Mouse (Mus musculus) cortical plate, adult 2 months (tissue): Measurements from ENCODE around the gene Yrdc. TPM values are rescaled to one million over a fixed set of nuclear protein-coding genes. Genes with fewer than 3 reads are reported as not detected.

Experiments used
- H3K27ac ChIP-seq: fragments of 200-500 bp; 2 replicates; pipeline ENCODE4 v1.5.1; 2012; ENCODE audit warnings: low read length, control low read depth, inconsistent platforms; ENCODE audit not compliant: insufficient read depth
- H3K4me1 ChIP-seq: fragments of 200-500 bp; 2 replicates; pipeline ENCODE4 v1.6.1; 2011; ENCODE audit warnings: low read length; ENCODE audit not compliant: control insufficient read depth, insufficient read depth
- H3K4me3 ChIP-seq: fragments of 200-500 bp; 2 replicates; pipeline ENCODE4 v1.5.1; 2011; ENCODE audit warnings: mild to moderate bottlenecking, low read length, control low read depth; ENCODE audit not compliant: insufficient read depth
- CTCF ChIP-seq: fragments of 200-500 bp; IDR thresholded peaks from 2 replicates; pipeline ENCODE4 v1.5.1; 2011; ENCODE audit warnings: mild to moderate bottlenecking, control low read depth, low read length; ENCODE audit not compliant: insufficient read depth; ENCODE audit errors: extremely low read depth
- POLR2A ChIP-seq: fragments of 200-500 bp; IDR thresholded peaks from 2 replicates; pipeline ENCODE4 v1.6.1; 2011; ENCODE audit warnings: mild to moderate bottlenecking, low read length, control low read depth; ENCODE audit not compliant: insufficient read depth; ENCODE audit errors: extremely low read depth
- polyA plus RNA-seq: library from polyadenylated mRNA; depleted of rRNA; stranded (reverse); fragments of >200 nt; gene quantifications from 2 replicates; pipeline ENCODE4 v1.2.3, GENCODE M21; 2012; rRNA removed

The Yrdc gene
- polyA plus RNA-seq, 1 experiment: 42.0 TPM

DNA sequence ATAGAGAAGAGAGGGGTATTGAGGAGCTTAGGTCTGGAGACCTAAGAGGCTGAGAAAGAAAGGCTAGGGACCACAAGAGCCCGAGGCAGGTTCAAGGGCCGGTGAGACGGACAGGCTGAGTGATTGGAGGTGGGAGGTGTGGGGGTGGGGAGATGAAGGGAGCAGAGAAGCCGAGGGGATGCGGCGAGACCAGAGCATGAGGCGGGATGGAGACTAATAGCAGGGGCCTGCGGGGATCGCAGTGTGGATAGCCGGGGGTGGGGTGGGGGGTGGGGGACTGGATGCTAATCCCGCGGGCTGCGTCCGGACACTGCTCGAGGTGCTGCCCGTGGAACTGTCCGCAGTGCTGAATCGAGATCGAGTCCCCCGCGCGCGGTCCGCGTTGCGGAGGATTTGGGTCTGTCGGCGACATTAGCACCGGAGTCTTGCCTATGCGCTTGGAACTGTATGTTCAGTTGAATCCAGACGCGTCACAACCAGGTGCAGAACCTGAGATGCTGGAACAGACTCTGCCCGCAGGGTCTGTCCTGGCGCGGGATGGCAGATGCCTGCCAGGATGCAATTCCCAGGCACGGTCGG lies 31.8 kb downstream of the Yrdc start:
- TF ChIP-seq CTCF: no peak
- TF ChIP-seq POLR2A: no peak
- Histone ChIP-seq H3K4me1 (no peaks in the 10 kb centered on the region), H3K4me3 (peak overlapping the region; percentile 67), H3K27ac (no peak overlapping the region)

DNA sequence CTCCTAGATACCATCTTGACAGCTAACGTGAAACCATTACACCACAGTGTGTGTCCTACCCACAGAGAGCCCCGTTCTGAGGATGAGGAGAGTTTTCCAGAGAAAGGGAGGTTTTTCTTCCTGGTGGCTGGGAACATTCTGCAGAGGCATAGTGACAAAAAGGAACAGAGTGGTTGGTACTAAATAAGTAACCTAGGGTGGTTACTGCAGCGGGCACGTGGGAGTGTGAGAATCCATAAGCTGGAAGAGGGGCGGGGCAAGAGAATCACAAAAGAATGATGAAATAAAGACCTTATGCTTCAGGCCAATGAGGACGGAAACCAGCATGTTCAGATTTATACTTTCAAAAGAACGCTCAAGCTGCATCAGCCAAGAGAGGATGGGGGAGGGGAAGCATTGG lies 38.2 kb downstream of the Yrdc start:
- H3K4me1 ChIP-seq: peaks cover 8% of the 10 kb centered on the region
- no peak overlapping the region for H3K4me3 ChIP-seq
- no peak overlapping the region for H3K27ac ChIP-seq
- TF ChIP-seq POLR2A (no peak), CTCF (no peak)

DNA sequence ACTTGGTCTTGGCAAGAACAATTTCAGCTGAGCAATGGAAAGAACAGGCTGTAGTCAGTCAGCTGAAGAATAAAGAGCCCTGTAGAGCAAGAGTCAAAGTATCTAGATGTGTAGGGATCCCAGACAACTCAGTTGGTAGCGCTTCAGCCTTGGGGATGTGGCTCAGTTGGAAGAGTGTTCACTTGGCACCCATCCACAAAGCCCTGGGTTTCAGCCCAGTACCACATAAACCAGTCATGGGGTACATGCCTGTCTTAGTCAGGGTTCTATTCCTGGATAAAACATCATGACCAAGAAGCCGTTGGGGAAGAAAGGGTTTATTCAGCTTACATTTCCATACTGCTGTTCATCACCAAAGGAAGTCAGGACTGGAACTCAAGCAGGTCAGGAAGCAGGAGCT lies 39.5 kb downstream of the Yrdc start:
- no peak for TF ChIP-seq POLR2A
- TF ChIP-seq CTCF: no peak
- no peak overlapping the region for H3K4me3 ChIP-seq
- H3K4me1 ChIP-seq: peaks cover 9% of the 10 kb centered on the region
- no peak overlapping the region for H3K27ac ChIP-seq

DNA sequence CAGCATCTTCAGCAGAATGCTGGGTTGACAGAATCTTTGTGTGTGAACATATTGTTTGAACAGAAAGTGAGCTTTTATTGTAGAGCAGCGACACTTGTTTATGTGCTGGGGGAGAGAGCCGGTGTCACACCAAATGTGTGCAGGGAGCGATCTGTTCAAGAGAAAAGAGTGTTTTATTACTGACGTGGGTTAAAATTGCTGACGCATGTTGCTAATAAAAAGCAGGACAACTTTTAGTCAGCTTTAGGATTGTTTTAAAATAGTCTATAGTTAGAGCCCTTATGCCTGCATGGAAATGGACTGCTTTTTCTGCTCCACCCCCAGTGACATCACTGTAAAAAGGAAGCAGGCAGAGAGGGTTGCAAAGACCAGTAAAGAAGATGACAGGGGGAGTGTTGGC lies 40.4 kb downstream of the Yrdc start:
- TF ChIP-seq CTCF (no peak), POLR2A (no peak)
- H3K27ac ChIP-seq: no peak overlapping the region; the same call in none of the 2 replicates
- H3K4me1 ChIP-seq: peaks cover 9% of the 10 kb centered on the region
- no peak overlapping the region for H3K4me3 ChIP-seq

DNA sequence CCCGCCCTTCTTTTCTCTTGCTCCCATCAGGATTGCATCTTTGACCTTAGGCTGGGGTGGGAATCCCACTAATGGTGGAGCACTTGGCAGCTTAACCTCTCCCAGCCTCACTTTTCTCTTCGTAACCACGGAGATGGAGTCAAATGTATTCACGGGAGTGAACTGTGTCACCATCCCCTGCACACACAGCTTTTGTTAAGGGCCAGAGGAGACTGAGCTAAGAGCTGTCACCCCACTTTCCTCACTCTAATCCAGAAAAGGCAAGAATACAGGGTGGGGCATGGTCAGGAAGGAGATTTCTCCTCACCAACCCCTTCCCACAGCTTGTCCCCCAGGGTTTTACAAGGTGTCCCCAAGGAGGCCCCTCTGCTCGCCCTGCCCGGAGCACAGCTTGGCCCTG lies 43.3 kb downstream of the Yrdc start:
- Histone ChIP-seq H3K4me1 (peaks cover 9% of the 10 kb centered on the region), H3K4me3 (peak overlapping the region; percentile 46), H3K27ac (peak overlapping the region; percentile 55)
- TF ChIP-seq POLR2A: no peak
- no peak for TF ChIP-seq CTCF

DNA sequence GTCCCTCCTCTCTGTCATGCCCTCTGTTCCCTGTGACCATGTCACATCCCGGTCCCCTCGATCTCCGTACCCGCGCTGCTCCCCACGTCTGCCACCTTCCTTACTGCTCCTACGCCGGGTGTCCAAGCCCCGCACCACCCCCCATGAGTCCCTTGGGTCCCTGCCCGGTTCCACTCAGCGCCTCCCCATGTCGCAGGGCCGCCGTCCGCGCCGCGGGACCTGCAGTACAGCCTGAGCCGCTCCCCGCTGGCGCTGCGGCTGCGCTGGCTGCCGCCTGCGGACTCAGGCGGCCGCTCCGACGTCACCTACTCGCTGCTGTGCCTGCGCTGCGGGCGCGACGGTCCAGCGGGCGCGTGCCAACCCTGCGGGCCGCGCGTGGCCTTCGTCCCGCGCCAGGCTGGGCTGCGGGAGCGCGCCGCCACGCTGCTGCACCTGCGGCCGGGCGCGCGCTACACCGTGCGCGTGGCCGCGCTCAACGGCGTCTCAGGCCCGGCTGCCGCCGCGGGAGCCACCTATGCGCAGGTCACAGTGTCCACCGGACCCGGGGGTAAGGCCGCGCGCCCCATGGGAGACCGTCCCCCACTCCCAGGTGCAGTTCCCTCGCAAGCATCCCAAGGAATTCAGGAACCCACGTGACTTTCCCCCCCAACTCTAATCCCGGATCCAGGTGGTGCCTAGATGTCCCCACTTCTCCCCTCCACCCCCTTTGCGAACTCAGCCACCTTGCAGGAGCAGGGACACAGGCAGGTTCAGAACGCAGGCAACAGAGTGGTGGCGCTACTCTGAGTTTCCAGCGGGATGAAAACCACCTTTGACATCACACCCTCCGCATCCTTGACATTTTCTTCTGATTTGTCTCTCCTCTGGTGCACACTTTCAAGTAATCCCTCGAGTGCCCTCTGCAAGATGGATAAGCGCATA lies 44.3 kb downstream of the Yrdc start:
- peak overlapping the region; percentile 55 for H3K27ac ChIP-seq
- peak overlapping the region; percentile 46 for H3K4me3 ChIP-seq
- TF ChIP-seq POLR2A (peak; percentile 56; the same call in 1 of the 2 replicates), CTCF (no peak)
- peaks cover 9% of the 10 kb centered on the region for H3K4me1 ChIP-seq

DNA sequence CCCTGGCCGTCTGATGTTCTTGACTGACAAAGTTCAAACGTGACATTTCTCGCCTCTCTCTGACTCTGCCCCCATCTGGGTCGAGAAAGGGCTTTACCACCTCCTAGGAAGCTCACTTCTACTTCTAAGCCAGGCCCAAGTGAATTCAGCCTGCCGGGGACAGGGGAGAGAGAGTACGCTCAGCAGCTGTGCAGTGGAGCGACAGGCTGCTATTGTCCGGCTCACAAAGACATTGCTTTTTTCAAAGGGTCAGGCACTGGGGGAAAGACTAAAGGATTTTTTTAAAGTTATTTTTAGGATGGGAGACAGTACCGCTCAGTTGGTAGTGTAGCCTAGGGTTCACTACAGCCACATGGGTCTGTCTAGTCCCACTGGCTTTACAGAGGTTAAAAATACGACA lies 47.9 kb downstream of the Yrdc start:
- TF ChIP-seq POLR2A: no peak
- no peak for TF ChIP-seq CTCF
- Histone ChIP-seq H3K27ac (no peak overlapping the region), H3K4me3 (no peak overlapping the region), H3K4me1 (peaks cover 2% of the 10 kb centered on the region; the same call in 1 of the 2 replicates)

DNA sequence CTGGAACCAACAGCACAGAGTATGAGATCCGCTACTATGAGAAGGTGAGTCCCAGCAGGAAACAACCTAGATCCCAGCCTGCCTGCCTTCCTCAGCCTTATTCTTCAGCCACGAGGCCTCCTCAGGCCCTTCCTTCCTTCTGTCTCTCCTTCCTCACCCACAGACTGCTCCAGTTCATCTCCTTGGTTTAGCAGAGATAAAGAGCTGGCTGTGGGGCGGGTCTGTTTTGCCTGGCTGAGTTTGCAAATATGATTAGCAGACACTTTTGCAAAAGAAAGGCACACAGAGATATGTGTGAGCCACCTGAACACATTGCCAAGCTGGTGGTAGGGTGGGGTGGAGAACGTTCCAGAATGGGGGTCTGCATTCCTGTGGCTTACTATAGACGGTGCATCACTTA lies 49.4 kb downstream of the Yrdc start:
- no peaks in the 10 kb centered on the region for H3K4me1 ChIP-seq
- TF ChIP-seq CTCF (no peak), POLR2A (no peak)

More for the DNA sequence above, 49.4 kb downstream of the Yrdc start:
- Histone ChIP-seq H3K4me3 (no peak overlapping the region), H3K27ac (no peak overlapping the region)

Other genes with a start within 250 kb of the Yrdc start
- gene 3100002H09Rik, start 239.9 kb upstream of the Yrdc start, polyA plus RNA-seq: 0.25 and 0.44 TPM in 2 replicates
- 13.8 and 15.8 TPM in 2 replicates for gene Pou3f1, start 193.9 kb upstream of the Yrdc start, polyA plus RNA-seq
- 18.6 and 19.3 TPM in 2 replicates for gene Utp11, start 157.1 kb upstream of the Yrdc start, polyA plus RNA-seq
- gene Fhl3, start 150.0 kb upstream of the Yrdc start, polyA plus RNA-seq: 1.8 and 2.4 TPM in 2 replicates
- 33.9 and 35.4 TPM in 2 replicates for gene Sf3a3, start 135.9 kb upstream of the Yrdc start, polyA plus RNA-seq
- 73.6 and 78.2 TPM in 2 replicates for gene Inpp5b, start 108.8 kb upstream of the Yrdc start, polyA plus RNA-seq
- gene Mtf1, start 48.6 kb upstream of the Yrdc start, polyA plus RNA-seq: 13.2 and 14.5 TPM in 2 replicates
- 95.8 and 103 TPM in 2 replicates for gene 1110065P20Rik, start 517 bp downstream of the Yrdc start, polyA plus RNA-seq
- 52.7 and 53.7 TPM in 2 replicates for gene Maneal, start 11.5 kb downstream of the Yrdc start, polyA plus RNA-seq
- gene Epha10, start 30.2 kb downstream of the Yrdc start, polyA plus RNA-seq: 56.6 and 58.0 TPM in 2 replicates
- 17.5 and 19.6 TPM in 2 replicates for gene 9930104L06Rik, start 86.4 kb downstream of the Yrdc start, polyA plus RNA-seq
- gene Cdca8, start 88.6 kb downstream of the Yrdc start, polyA plus RNA-seq: 1.8 and 2.4 TPM in 2 replicates
- gene Rspo1, start 135.8 kb downstream of the Yrdc start, polyA plus RNA-seq: 22.8 and 23.5 TPM in 2 replicates
- 115 and 125 TPM in 2 replicates for gene Gnl2, start 165.9 kb downstream of the Yrdc start, polyA plus RNA-seq
- 0.51 and 1.3 TPM in 2 replicates for gene Dnali1, start 215.0 kb downstream of the Yrdc start, polyA plus RNA-seq
- gene Snip1, start 216.0 kb downstream of the Yrdc start, polyA plus RNA-seq: 10.3 and 11.0 TPM in 2 replicates
- 101 and 104 TPM in 2 replicates for gene Meaf6, start 234.5 kb downstream of the Yrdc start, polyA plus RNA-seq